Mouse (Mus musculus) right cerebral cortex, postnatal 10 days (tissue): ENCODE data around the gene Mybpc2.

Experiments
- DNase-seq, 2 experiments: peaks; one replicate each; pipeline ENCODE4 v3.0.0; 2021; ENCODE audit warnings: low spot score in 2 of 2

Gene Mybpc2

GRCm38 (mm10) chr7:44485572-44486195 lies 38.8 kb downstream of the Mybpc2 start:
- DNase-seq, result peak in 1 of 2 experiments; percentile 24

- peak; percentile 83 to 90 for DNase-seq
Observed at GRCm38 (mm10) chr7:44484841-44485571, 39.5 kb downstream of the Mybpc2 start.

- DNase-seq, result no peak
Observed at GRCm38 (mm10) chr7:44484109-44484508, 40.3 kb downstream of the Mybpc2 start.

- no peak for DNase-seq
Observed at GRCm38 (mm10) chr7:44482836-44483435, 41.5 kb downstream of the Mybpc2 start.

- peak; percentile 27 to 47 for DNase-seq
Observed at GRCm38 (mm10) chr7:44475046-44475614, 49.3 kb downstream of the Mybpc2 start.

- peak; percentile 82 to 85 for DNase-seq
Observed at GRCm38 (mm10) chr7:44474419-44474818, 50.0 kb downstream of the Mybpc2 start.

GRCm38 (mm10) chr7:44472961-44473646 lies 51.4 kb downstream of the Mybpc2 start:
- DNase-seq, result peak; percentile 21 to 26

GRCm38 (mm10) chr7:44472558-44472885 lies 51.9 kb downstream of the Mybpc2 start:
- no peak for DNase-seq

GRCm38 (mm10) chr7:44471880-44472557 lies 52.4 kb downstream of the Mybpc2 start:
- peak; percentile 34 to 49 for DNase-seq

- DNase-seq, result peak; percentile 35 to 47
Observed at GRCm38 (mm10) chr7:44470696-44471612, 53.5 kb downstream of the Mybpc2 start.

- peak; percentile 25 to 28 for DNase-seq
Observed at GRCm38 (mm10) chr7:44469677-44470675, 54.5 kb downstream of the Mybpc2 start.

GRCm38 (mm10) chr7:44468644-44469285 lies 55.7 kb downstream of the Mybpc2 start:
- peak; percentile 44 to 54 for DNase-seq

GRCm38 (mm10) chr7:44467811-44468411 lies 56.5 kb downstream of the Mybpc2 start, which contains the start of gene Josd2:
Josd2 (plus strand) TSS chr7:44467980.
- DNase-seq, result peak; percentile 98 to 99

GRCm38 (mm10) chr7:44466888-44467311 lies 57.6 kb downstream of the Mybpc2 start:
- DNase-seq, result peak; percentile 62 to 73

GRCm38 (mm10) chr7:44466006-44466887 lies 58.2 kb downstream of the Mybpc2 start:
- DNase-seq, result peak; percentile 55 to 65

- DNase-seq, result peak; percentile 47 to 56
Observed at GRCm38 (mm10) chr7:44465111-44465510, 59.3 kb downstream of the Mybpc2 start, which contains the start of gene Aspdh. Aspdh (plus strand) TSS chr7:44465391.

- DNase-seq, result peak; percentile 91 to 94
Observed at GRCm38 (mm10) chr7:44464511-44464910, 59.9 kb downstream of the Mybpc2 start.
